Mouse (Mus musculus): ENCODE results near the gene Zbtb18.

The Zbtb18 gene

GRCm38 (mm10) chr1:177442196-177442808 lies at the start of gene Zbtb18:
Gene Zbtb18 (plus strand): TSS chr1:177442351.
- no peak for DNase-seq (ENCODE audit: low spot score in 2 of 2)

GRCm38 (mm10) chr1:177397455-177397854 lies 44.7 kb upstream of the Zbtb18 start:
- DNase-seq (ENCODE audit: low spot score in 2 of 2), result no peak

- DNase-seq (ENCODE audit: low spot score in 2 of 2), result peak in 1 of 2 experiments; percentile 69
These were observed 37.0 kb upstream of the Zbtb18 start for GRCm38 (mm10) chr1:177405170-177405569.

- DNase-seq (ENCODE audit: low spot score in 2 of 2), result no peak
These were observed 33.5 kb upstream of the Zbtb18 start for GRCm38 (mm10) chr1:177408690-177409089.

GRCm38 (mm10) chr1:177410769-177411348 lies 31.3 kb upstream of the Zbtb18 start:
- no peak for DNase-seq (ENCODE audit: low spot score in 2 of 2)

- DNase-seq (ENCODE audit: low spot score in 2 of 2), result no peak
These were observed 30.5 kb upstream of the Zbtb18 start for GRCm38 (mm10) chr1:177411359-177412358.

GRCm38 (mm10) chr1:177419331-177419730 lies 22.8 kb upstream of the Zbtb18 start:
- DNase-seq (ENCODE audit: low spot score in 2 of 2), result no peak

- DNase-seq (ENCODE audit: low spot score in 2 of 2), result no peak
These were observed 22.0 kb upstream of the Zbtb18 start for GRCm38 (mm10) chr1:177420126-177420525.

GRCm38 (mm10) chr1:177427862-177428261 lies 14.3 kb upstream of the Zbtb18 start:
- DNase-seq (ENCODE audit: low spot score in 2 of 2), result no peak

- no peak for DNase-seq (ENCODE audit: low spot score in 2 of 2)
These were observed 13.8 kb upstream of the Zbtb18 start for GRCm38 (mm10) chr1:177428338-177428737.

GRCm38 (mm10) chr1:177429067-177429466 lies 13.1 kb upstream of the Zbtb18 start:
- no peak for DNase-seq (ENCODE audit: low spot score in 2 of 2)

GRCm38 (mm10) chr1:177440411-177440810 lies 1.7 kb upstream of the Zbtb18 start:
- DNase-seq (ENCODE audit: low spot score in 2 of 2), result no peak

GRCm38 (mm10) chr1:177440981-177441491 lies 1.1 kb upstream of the Zbtb18 start:
- no peak for DNase-seq (ENCODE audit: low spot score in 2 of 2)

GRCm38 (mm10) chr1:177441492-177442195 lies 507 bp upstream of the Zbtb18 start:
- peak; percentile 96 for DNase-seq (ENCODE audit: low spot score in 2 of 2)

GRCm38 (mm10) chr1:177442821-177443723 lies 921 bp downstream of the Zbtb18 start:
- DNase-seq (ENCODE audit: low spot score in 2 of 2), result no peak

- no peak for DNase-seq (ENCODE audit: low spot score in 2 of 2)
These were observed 1.8 kb downstream of the Zbtb18 start for GRCm38 (mm10) chr1:177443724-177444482.

- DNase-seq (ENCODE audit: low spot score in 2 of 2), result no peak
These were observed 2.3 kb downstream of the Zbtb18 start for GRCm38 (mm10) chr1:177444483-177444810.

- DNase-seq (ENCODE audit: low spot score in 2 of 2), result no peak
These were observed 2.8 kb downstream of the Zbtb18 start for GRCm38 (mm10) chr1:177444941-177445340.

- no peak for DNase-seq (ENCODE audit: low spot score in 2 of 2)
These were observed 3.4 kb downstream of the Zbtb18 start for GRCm38 (mm10) chr1:177445461-177446130.
